Mouse (Mus musculus) kidney, adult 2 months (tissue): Measurements from ENCODE around the gene Stpg3.

ENCODE experiments used
- CTCF ChIP-seq: fragments of 200-500 bp; conservative IDR thresholded peaks from 2 replicates; pipeline ENCODE4 v1.5.1; 2011; ENCODE audit warnings: low read depth, mild to moderate bottlenecking, control low read depth, low read length, moderate library complexity, mixed read lengths; ENCODE audit not compliant: insufficient read depth, insufficient read length
- POLR2A ChIP-seq: fragments of 200-500 bp; IDR thresholded peaks from one replicate; pipeline ENCODE4 v1.6.1; 2011; ENCODE audit warnings: low read depth, low read length, control low read depth

- TF ChIP-seq POLR2A (peak; percentile 55), CTCF (no peak)
Observed at GRCm38 (mm10) chr2:25196172-25196954, 18.1 kb downstream of the Stpg3 start, which contains the start of gene Tor4a.
